Mouse (Mus musculus) adipocyte (in vitro differentiated cells): Measurements from ENCODE around the gene Mdm1.

Experiments
- DNase-seq: peaks from one replicate; pipeline ENCODE4 v3.0.0-alpha.2; 2016; ENCODE audit warnings: low spot score

The Mdm1 gene

DNA sequence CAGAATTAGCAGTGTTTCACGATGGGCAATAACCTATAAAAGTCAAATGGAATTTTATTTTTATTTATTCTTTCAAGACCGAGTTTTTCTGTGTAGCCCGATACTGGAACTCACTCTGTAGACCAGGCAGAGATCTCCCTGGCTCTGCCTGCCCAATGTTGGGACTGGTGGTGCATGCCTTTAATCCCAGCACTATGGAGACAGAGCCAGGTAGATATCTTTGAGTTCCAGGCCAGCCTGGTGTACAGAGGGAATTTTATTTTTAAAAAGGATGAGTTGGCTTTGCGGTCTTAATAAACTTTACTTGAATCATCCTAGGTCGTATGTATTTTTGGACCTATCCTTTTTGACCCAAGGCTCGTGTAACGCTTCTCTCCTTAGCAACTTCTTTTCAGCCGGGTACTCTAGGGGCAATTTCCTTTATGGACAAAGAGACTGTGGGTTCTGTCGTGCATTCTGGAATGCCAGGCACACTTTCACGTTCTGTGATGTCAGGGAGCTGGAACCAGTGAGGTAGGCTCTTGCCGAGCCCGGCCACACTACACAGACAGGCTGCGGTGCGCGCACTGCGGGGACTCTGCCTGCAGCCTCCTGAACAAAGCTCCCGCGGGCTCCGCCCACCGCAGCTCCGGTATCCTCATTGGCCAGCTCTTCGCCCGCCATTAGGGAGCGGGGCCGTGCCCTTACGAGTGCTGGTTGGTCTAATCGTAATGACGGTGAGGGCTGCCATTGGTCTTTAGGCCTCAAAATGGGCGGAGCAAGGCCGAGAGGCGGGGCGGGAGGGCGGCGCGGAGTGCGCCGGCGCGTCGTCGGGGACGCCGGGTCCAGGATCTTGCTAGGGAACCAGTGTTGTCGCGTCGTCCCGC lies at the start of gene Mdm1:
Gene Mdm1, plus strand, starts transcription at position 794 of the 866 bp plus-strand sequence.
- peak; percentile 97 for DNase-seq

DNA sequence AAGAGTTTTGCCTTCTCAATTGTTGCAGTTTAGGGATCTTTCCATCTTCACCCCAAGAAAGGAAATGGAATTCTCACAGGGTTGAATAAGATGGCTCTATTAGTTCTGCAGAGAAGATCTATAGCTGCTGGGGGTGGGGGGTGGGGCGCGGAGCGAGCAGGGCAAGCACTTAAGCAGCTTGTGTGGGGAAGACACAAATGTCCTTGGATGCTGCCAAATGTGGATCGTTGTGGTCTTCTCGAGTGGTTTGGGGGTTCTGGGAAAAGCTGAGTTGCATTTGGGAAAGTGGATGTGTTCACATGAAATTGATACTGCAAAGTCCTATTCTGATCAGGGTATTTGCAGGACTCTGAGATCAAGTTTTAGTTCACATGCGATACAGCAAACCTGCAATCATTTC lies 48.9 kb upstream of the Mdm1 start:
- DNase-seq: no peak

DNA sequence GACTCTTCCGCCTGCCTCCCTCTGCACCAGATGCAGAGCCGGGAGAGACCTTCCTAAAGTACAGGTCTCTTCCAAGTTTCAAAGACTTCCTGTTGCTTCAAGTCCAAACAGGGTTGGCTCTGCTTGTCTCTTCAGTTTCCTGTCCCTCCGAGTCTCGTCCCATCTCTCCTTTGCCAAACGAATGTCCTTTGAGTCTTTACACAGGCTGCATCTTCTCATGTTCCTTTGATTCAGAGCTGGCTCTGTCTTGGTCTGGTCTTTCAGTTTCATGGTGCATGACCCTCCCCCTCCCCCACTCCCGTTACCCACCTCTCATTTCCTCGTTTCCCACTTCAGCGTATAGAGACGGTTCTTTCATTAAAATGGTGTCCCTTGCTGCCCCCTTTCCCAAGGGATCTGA lies 47.9 kb upstream of the Mdm1 start:
- DNase-seq: no peak

DNA sequence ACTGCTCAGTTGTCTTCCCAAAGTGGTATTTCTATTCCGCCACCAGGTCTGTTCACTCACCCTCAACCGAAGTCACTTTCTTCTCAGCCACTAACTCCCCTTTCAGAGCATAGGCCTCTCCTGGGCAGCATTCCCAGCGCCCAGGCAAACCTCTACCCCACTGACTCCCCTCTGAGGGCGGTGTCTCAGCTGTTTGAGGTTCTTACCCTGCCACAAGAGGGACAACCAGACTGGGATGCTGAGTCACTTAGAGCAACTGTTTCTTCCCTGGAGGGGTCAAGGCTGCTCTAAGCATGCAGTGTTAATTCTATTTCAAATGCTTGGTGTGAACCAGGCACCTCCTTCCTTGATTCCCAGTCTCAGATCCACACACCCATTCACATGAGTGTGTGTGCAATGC lies 46.8 kb upstream of the Mdm1 start:
- DNase-seq: no peak

DNA sequence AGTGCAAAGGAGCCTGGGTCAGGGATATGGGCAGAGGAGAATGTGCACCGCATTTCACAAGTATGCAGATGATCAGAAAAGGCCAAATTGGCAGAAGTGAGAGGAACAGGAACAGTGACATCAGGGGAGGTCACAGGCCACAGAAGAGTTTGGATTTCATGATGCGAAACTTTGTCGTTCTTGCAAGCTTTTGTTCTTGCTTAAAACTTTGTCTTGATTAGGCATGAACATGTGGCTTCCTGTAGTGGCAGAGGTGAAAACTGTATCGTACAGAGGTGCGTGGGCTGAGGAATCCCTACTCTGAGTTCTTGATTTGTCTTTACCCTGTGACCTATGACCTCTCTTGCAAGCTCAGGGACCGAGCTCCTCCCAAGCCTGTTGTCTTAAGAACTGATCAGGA lies 45.4 kb upstream of the Mdm1 start:
- DNase-seq: no peak

DNA sequence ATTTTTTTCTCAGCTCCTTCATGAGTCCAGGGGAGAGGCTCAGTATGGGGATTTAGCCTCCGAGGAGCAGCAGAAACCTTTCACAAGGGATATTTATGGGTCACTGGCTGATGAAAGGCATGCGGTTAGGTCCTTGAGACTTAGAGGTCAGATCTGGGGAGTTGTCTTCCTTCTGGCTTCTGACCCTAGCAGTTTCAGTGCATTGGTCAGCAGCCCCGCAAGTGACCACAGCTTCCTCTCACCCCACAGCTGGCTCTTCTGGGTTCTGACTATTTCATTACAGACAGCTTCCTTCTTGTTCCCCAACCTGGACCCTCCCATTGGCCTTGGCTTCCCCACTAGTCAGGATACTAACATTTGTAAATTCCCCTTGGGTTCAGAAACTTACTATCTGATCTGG lies 43.7 kb upstream of the Mdm1 start:
- DNase-seq: no peak

DNA sequence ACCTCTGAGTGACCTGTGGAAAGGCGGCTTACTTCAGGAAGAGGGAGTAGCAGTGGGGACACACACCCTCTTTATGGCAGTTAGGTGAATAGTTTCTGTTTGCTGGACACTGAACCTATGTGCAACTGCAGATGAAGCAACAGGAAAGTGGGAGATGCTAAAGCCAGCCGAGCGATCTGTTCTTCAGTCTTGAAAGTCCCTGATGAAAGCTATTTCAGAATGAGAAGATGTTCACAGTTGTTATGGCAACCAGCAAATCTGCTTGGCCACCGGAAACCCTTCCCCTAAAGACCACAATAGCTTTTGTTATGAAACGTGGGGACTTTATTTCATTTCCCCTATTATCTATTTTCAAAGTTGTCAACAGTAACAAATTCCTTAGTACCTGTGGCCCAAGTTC lies 41.0 kb upstream of the Mdm1 start:
- no peak for DNase-seq

DNA sequence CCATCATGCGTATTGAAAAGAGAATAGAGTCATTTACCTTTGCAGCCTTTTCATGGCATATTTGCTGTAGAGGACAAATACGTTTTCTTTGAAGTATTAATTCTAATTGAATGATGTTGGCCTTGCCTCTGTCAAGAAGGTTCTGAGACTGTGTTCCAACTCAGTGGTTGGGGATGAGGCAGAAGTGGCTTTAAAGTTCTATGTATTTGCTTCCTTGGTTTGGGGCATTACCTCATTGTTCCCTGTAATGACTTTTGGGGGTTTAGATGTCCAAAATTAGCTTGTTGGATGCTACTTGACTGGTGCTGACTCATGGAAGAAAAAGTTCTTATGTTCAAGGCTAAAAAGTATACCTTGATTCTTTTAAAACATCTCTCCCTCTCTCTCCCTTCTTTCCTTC lies 40.6 kb upstream of the Mdm1 start:
- DNase-seq: no peak

DNA sequence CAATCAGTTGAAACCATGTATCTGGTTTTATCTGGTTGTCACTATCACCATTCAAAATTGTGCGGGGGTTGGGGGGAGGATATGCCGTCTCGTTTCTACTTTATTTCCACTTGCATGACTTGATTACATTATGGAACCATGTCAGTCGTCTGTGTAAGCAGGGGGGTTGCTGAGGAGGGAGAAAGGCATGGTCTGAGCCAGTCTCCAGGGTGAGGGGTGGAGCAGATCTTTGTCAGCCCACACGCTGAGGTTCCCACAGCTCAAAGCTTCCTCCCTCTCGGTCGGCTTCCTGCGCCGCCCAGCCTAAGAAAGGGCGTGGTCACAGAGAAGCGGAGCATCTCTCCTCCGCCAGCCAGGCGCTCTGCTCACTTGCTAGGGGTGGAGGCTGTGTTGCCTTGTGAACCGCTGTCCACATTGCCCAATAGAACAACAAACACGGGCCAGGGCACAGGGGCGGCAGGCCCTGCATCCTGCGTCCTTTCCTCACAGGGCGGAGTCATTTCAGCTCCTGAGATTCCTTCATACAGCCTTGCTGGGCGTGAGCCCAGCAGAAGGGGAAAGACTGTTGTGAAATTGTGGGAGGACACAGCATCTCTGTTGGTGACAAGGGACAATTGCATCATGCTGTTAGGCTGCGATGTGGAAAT lies 38.5 kb upstream of the Mdm1 start:
- DNase-seq: peak; percentile 82

DNA sequence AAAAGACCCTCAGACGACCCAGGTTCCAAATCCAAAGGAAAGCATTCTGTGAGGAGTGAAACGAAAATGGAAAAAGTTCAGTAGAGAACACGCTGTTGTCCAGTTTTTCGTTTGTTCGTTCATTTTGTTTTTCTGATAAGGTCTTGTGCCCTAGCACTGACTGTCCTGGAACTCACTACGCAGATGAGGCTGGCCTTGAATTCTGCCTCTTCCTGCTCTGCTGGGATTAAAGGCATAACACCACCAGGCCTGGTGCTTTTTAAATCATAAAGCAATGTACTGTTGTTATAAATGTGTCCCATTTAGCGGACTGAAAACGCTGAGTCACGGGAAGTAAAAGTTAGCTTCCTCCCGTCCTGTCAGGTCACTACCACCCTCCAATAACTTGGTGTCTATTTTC lies 37.7 kb upstream of the Mdm1 start:
- no peak for DNase-seq

DNA sequence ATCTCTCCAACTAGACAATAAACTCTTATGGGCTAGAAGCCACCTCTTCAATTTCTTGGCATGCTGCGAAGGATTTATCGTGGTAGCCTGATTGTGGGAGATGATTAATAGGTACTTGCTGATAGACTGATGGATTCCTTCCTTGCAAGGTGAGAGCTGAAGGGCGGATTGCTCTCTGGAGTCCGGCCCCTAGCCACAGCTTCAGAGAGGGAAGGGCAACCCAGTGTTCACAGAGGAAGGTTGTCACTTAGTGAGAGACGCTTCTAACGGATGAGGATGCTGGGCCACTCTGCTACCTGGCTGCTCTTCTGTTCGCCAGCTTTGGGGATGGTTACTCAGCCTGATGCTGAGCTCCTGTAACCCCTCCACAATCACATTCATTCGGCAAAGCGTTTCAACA lies 34.6 kb upstream of the Mdm1 start:
- no peak for DNase-seq

DNA sequence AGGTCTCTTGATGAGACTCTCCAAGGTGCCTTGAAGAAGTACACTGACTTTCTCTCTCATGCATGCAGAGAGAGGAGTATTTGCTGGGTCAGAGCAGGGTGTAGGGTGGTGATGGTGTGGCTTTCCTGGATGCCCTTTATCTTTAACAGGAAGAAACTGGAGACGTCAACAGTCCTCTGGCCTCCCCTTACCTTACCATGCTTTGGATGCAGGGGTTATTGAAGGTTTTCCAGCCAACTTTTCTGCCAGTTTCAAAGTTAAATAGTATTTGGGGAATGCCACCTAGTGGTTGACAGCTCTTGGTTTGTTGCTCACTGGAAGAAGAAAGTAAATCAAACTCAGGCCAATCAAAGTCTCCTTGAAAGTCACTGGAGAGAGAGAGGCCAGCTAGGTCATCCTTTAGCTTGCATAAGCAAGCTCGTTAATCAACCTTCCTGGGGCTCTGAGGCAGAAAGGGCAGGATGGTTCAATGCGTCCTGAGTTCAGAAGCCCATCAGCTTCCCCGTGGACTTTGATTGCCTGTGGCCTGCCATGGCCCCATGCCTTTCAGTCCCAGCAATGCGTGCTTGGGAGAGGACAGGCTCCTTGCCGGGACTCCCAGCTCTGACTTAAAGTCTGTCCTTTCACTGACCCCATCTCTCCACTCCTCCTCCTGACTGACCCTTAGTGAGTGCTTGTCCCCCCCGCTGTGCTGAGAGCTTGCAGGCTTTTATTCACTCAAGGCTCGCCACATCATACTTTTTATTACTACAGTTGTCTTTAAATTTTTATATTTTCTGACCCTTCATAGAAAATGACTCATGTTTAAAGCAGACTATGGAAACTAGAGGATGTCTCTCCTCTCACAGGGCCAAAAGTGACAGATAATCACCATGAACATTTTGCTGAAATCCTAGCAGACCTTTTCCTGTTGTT lies 31.3 kb upstream of the Mdm1 start:
- peak; percentile 57 for DNase-seq

DNA sequence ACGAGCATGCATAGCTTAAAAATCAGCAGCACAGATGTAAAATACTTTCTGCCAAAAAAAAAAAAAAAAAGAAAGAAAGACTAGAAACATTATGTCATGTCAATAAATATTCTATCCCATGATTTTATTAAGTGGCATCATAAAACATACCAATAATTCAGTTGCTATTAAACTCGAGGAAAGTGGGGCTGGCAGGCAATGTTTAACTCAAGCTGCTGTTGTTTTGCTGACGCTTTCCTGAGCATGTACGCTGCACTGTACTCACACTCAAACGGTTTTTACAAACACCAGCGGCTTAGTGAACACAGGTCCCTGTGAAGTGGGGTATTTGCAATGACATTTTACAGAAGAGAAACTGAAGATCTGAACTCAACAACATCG lies 30.7 kb upstream of the Mdm1 start:
- DNase-seq: no peak

DNA sequence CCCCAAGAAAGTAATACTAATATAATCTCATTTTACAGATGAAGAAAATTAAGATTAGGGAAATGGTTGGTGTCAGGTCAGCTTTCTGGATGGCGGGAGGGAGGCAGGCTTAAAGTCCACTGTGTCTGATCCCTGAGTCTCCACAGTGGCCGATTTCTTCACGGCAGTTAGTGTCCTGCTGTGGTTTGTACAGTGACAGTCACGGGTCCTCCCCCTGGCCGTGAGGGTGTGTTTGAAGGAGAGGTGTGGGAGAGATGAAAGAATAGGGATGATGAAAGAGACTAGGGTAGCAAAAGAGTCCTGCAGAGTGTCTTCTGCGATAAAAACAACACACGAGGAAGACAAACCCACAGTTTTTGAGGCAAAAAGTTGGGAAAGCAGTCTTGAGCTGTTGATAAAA lies 30.0 kb upstream of the Mdm1 start:
- no peak for DNase-seq

DNA sequence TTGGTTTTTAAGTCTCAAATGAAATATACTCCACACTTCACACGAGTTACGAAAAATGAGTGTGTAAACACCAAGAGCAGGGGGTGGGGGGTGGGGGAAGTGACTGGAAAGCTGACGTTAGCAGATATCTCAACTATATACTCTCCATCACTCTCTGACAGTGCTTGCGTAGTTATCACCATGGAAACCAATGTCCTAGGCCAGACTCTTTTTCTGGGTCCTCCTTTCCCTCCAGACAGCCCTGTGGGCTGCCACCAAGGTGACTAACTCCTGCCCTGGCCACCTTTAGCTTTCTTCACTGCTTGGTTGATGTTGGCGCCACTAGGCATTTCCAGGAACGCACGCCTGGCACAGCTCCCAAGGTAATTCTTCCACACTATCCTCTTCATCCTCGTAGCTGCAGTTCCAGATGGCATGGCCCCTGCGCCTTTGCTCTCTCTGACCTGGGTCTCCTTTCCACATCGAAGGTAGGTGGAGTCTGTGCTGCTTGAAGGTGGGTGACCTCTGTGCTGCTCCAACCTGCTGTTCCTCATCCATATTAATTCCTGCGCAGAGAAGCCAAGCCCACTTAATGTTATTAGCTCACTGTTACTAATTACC lies 29.2 kb upstream of the Mdm1 start:
- DNase-seq: no peak

DNA sequence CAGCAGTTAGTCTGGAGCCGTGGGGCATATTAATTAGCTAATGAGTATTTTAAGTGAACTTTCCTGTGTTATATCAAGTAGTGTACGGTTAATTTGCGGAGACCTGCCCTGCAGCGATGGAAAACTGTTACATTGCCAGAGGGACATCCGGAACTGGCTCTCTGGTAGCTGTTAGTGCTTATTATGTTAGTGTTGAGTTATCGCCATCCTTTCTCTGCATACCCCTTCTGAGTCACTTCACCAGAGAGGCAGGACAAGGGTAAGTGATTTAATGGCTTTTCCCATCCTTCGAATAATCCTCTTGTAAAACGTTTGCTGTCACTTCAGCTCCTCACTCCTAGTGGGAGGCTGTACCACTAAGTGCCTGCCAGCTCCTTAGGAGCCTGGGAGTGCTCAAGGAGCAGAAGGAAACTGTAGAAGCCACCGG lies 28.3 kb upstream of the Mdm1 start:
- DNase-seq: no peak

DNA sequence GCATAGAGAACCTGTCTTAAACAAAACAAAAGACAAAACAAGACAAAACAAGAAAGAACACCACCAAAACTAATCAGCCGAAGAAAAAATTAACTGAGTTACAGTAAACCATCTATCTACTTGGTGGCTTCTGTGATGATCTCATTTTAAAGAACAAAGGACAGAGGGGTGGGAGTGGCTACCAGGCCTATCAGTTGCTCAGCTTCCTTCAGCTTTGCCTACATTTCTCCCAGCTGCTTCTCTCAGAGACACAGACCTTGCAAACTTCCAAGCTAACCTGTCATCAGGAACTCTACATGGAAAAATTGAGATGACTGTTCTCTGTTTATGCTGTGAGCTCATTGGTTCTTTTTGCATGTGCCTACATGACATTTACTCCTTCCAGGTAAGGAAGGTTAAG lies 27.3 kb upstream of the Mdm1 start:
- DNase-seq: no peak

DNA sequence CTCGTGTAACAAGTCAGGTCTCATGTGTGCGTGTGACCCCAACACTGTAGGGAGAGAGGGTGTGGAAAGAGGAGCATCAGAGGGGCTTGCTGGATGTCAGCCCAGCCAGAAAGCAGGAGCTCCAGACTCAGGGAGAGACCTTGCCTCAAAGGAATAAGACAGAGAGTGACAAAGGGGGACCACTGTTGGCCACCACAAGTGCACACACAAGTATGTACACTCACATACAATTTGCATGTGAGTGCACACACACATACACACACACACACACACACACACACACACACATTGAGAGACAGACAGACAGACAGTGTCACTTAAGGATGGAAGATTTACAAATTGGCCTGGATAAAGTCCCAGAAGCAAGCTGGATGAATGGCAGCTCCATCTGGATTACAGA lies 25.2 kb upstream of the Mdm1 start:
- DNase-seq: no peak

DNA sequence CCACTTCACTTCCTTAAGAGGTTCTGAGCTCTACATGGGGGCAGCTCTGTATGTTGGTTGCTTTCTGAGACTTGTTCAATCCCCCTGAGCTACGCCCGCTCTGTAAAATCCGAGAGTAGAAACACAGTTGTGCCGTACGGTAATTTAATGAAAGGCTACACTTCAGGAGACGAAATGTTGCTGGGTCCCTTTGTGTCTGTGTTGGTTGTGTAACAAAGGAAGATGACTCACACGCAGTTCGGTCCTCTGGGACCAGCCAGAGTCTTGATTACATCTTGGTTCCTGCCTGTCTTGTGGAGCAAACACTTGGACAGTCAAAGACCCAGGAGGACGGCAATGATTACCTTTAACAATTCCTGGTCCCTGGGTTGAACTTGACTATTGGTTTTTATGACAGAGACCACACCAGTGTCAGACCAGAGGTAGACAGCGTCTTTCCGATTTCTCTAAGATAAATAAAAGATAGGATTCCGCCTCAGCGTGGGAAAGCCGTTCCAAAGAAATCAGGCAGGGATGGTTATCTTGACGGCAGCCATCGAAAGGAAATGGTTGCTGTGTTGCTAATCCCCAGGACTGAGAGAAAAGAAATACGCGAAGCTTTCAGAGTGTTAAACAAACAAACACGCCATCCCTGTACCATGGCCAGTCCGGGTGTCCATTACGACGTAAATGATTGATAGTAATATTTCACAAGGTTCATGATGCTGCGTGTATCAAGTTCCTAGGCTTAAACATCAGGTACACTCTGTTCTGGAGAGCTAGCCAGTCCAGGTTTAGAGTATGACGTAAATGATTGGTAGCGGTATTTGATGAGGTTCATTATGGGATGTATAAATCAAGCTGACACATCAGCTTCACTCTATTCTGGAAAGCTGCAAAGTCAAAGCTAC lies 20.3 kb upstream of the Mdm1 start:
- DNase-seq: peak; percentile 33

DNA sequence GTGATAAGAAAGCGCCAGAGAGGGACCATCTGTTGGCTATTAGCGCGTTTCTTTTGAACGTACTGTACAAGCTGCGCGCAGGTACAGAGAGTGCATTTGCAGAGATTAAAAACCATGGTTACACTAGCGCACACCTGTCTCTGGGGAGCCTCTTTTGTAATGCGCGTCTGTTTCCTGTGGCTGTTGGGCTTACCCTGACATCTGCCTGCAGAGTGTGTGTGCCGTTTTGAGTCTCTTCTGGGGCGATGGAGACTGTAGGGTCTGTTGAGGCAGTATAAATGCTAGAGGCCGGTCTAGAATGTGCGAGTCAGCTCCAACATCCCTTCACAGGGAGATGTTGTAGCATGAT lies 19.7 kb upstream of the Mdm1 start:
- DNase-seq: no peak

DNA sequence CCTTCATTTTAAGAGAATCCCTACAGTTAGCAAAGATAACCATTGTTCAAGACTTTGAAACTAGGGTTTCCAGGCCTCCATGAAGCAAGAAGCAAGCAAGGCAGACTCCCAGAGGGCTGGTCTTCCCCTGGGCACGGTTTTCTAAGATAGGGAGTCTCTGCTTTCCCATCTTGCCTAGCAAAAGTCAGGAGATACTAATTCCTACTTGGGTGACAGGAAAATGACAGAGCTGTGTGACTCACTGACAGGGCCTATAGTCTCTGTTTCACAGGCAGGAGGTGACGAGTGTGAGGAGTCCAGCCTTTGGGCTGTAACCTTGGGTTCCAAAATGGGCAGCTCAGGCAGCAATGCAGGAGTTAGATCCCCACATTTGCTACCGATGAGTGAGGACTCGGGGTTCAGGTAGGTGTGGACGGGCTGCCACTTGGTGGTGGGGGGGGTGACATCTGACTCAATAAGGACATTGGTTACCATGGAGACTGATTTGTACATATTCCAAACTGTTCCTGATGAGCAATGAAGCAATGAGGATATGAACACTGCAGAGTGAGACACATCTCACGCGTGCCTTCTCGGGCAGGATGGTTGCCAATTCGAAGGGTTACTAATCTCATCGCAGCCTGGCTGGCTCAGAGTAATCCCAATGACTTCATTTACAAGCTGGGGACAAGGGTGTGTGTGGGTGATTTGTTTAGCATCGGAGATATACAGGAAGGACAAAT lies 19.0 kb upstream of the Mdm1 start:
- no peak for DNase-seq
